Mouse (Mus musculus): Measurements from ENCODE around the gene Rap1a.

DNA sequence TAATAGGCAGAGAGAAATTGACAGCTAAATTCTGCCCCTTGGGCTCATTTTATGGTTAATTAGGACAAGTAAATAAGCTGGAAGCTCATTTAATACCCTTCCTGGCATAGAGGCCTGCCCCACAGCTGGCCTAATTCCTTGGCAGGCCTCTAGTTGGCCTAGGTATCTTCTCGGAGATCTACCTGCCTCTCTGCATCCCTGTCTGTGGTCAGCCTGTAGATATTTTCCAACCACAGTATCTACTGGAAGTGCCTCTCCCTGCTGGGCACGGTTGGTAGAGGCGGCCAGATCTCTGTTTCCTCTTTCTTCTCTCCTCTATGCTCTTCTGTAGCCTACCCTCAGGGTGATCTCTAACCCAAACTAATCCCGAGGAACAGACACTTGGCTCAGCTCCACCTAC lies 81.2 kb downstream of the Rap1a start:
- TF ChIP-seq RAD21 (IDR thresholded peaks at IDR 0.05; ENCODE audit: low read depth, low read length) (no peak), GABPA (IDR thresholded peaks at IDR 0.05; ENCODE audit: low read depth, low read length) (no peak), CHD1 (IDR thresholded peaks at IDR 0.05; ENCODE audit: low read depth, low read length) (no peak), EP300 (IDR thresholded peaks at IDR 0.05; ENCODE audit: low read depth in 1 of 2, low read length in 2 of 2) (no peak)

Measured in MEL (cell line).